Mouse (Mus musculus): ENCODE measurements around the gene Bet1l. TPM values are rescaled to one million over a fixed set of nuclear protein-coding genes. Genes with fewer than 3 reads are reported as not detected.

Gene Bet1l
- polyA plus RNA-seq, 1 experiment from 2014 or later = 47.2 TPM

GRCm38 (mm10) chr7:140855181-140855580 is 2.2 kb downstream of the Bet1l start:
- H3K4me2 ChIP-seq (ENCODE audit: low read length) = peak overlapping the region; percentile 98
- WGBS = 88% methylated on average over 9 of the region's 9 CpGs
- peak overlapping the region; percentile 78 for H3K4me3 ChIP-seq (ENCODE audit: low read depth, low read length)
- no peaks in the 10 kb centered on the region for H3K9me3 ChIP-seq (replicated peaks; ENCODE audit: control insufficient read depth, low read length)
- H3K27ac ChIP-seq (ENCODE audit: low read depth, low read length) = no peak overlapping the region
- H3K27me3 ChIP-seq (replicated peaks; ENCODE audit: control insufficient read depth, insufficient read depth, low read length) = no peaks in the 10 kb centered on the region
- DNase-seq (ENCODE audit: low spot score) (no peak), ATAC-seq (no peak)
- H3K4me1 ChIP-seq (ENCODE audit: control insufficient read depth, insufficient read depth, low read length) = peaks cover 18% of the 10 kb centered on the region
- H3K9ac ChIP-seq (ENCODE audit: low read length) = peak overlapping the region; percentile 96
- peaks cover 54% of the 10 kb centered on the region for H3K36me3 ChIP-seq (ENCODE audit: control insufficient read depth, insufficient read depth, low read length)

- Histone ChIP-seq H3K4me2 (ENCODE audit: low read length) (0 out of 2 replicates have a peak overlapping the region, but pooled peaks have one; percentile 98), H3K9ac (ENCODE audit: low read length) (no peak overlapping the region), H3K36me3 (ENCODE audit: control insufficient read depth, insufficient read depth, low read length) (peaks cover 47% of the 10 kb centered on the region), H3K4me3 (ENCODE audit: low read depth, low read length) (no peak overlapping the region), H3K4me1 (ENCODE audit: control insufficient read depth, insufficient read depth, low read length) (peaks cover 18% of the 10 kb centered on the region), H3K9me3 (replicated peaks; ENCODE audit: control insufficient read depth, low read length) (no peaks in the 10 kb centered on the region), H3K27ac (ENCODE audit: low read depth, low read length) (no peak overlapping the region), H3K27me3 (replicated peaks; ENCODE audit: control insufficient read depth, insufficient read depth, low read length) (no peaks in the 10 kb centered on the region)
- no peak for ATAC-seq
- 92% methylated on average over 18 of the region's 18 CpGs for WGBS
- DNase-seq (ENCODE audit: low spot score) = no peak
These were observed 2.9 kb downstream of the Bet1l start for GRCm38 (mm10) chr7:140854483-140854882.

DNA sequence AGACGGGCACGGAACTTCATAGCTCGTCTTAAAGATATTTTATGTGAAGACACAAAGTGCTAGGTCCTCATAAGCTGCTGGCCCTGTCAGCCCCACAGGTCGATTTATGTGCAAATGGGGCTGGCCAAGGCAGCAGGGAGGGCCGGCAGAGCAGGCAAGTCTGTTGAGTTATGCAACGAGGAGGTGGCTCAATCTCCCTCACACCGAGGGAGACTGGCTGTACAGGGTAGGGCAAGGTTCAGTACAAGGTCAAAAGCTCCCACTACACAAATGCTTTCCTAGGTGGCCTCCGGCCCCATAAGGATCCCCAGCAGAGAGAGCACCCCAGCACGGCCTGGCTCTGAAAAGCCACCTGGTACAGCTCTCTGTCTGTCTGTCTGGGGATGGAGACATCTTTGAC is 4.0 kb downstream of the Bet1l start:
- H3K9ac ChIP-seq (ENCODE audit: low read length) = no peak overlapping the region
- peaks cover 13% of the 10 kb centered on the region for H3K4me1 ChIP-seq (ENCODE audit: control insufficient read depth, insufficient read depth, low read length)
- no peak overlapping the region for H3K4me3 ChIP-seq (ENCODE audit: low read depth, low read length)
- H3K36me3 ChIP-seq (ENCODE audit: control insufficient read depth, insufficient read depth, low read length) = peaks cover 36% of the 10 kb centered on the region
- H3K4me2 ChIP-seq (ENCODE audit: low read length) = no peak overlapping the region
- no peaks in the 10 kb centered on the region for H3K27me3 ChIP-seq (replicated peaks; ENCODE audit: control insufficient read depth, insufficient read depth, low read length)
- H3K27ac ChIP-seq (ENCODE audit: low read depth, low read length) = no peak overlapping the region
- H3K9me3 ChIP-seq (replicated peaks; ENCODE audit: control insufficient read depth, low read length) = no peaks in the 10 kb centered on the region
- no peak for ATAC-seq
- DNase-seq (ENCODE audit: low spot score) = no peak
- 85% methylated on average over 9 of the region's 9 CpGs for WGBS

GRCm38 (mm10) chr7:140851916-140852315 is 5.5 kb downstream of the Bet1l start:
- Histone ChIP-seq H3K27me3 (replicated peaks; ENCODE audit: control insufficient read depth, insufficient read depth, low read length) (no peaks in the 10 kb centered on the region), H3K9me3 (replicated peaks; ENCODE audit: control insufficient read depth, low read length) (no peaks in the 10 kb centered on the region), H3K4me3 (ENCODE audit: low read depth, low read length) (no peak overlapping the region), H3K36me3 (ENCODE audit: control insufficient read depth, insufficient read depth, low read length) (peaks cover 35% of the 10 kb centered on the region), H3K4me2 (ENCODE audit: low read length) (no peak overlapping the region), H3K9ac (ENCODE audit: low read length) (no peak overlapping the region), H3K4me1 (ENCODE audit: control insufficient read depth, insufficient read depth, low read length) (peaks cover 6% of the 10 kb centered on the region), H3K27ac (ENCODE audit: low read depth, low read length) (no peak overlapping the region)
- 96% methylated on average over 4 of the region's 4 CpGs for WGBS
- DNase-seq (ENCODE audit: low spot score) (no peak), ATAC-seq (no peak)

DNA sequence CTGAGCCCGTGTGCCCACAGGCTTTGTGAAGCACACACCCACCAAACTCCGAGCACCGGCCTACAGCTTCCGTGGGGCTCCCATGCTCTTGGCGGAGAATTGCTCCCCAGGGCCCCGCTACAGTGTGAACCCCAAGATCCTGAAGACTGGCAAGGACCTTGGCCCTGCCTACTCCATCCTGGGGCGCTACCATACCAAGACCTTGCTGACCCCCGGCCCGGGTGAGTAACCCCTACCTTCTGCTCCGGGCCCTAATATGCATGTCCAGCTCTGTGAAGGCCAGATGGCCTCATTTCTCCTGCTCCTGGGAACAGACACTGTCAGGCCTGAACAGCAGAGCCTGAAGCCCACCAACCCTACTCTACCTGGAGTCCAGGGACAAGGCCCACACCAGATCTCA is 8.8 kb downstream of the Bet1l start:
- WGBS = 90% methylated on average over 10 of the region's 10 CpGs
- DNase-seq (ENCODE audit: low spot score) (no peak), ATAC-seq (no peak)
- Histone ChIP-seq H3K27ac (ENCODE audit: low read depth, low read length) (no peak overlapping the region), H3K4me3 (ENCODE audit: low read depth, low read length) (no peak overlapping the region), H3K9ac (ENCODE audit: low read length) (no peak overlapping the region), H3K27me3 (replicated peaks; ENCODE audit: control insufficient read depth, insufficient read depth, low read length) (no peaks in the 10 kb centered on the region), H3K4me2 (ENCODE audit: low read length) (no peak overlapping the region), H3K9me3 (replicated peaks; ENCODE audit: control insufficient read depth, low read length) (no peaks in the 10 kb centered on the region), H3K4me1 (ENCODE audit: control insufficient read depth, insufficient read depth, low read length) (no peaks in the 10 kb centered on the region), H3K36me3 (ENCODE audit: control insufficient read depth, insufficient read depth, low read length) (peaks cover 26% of the 10 kb centered on the region)

DNA sequence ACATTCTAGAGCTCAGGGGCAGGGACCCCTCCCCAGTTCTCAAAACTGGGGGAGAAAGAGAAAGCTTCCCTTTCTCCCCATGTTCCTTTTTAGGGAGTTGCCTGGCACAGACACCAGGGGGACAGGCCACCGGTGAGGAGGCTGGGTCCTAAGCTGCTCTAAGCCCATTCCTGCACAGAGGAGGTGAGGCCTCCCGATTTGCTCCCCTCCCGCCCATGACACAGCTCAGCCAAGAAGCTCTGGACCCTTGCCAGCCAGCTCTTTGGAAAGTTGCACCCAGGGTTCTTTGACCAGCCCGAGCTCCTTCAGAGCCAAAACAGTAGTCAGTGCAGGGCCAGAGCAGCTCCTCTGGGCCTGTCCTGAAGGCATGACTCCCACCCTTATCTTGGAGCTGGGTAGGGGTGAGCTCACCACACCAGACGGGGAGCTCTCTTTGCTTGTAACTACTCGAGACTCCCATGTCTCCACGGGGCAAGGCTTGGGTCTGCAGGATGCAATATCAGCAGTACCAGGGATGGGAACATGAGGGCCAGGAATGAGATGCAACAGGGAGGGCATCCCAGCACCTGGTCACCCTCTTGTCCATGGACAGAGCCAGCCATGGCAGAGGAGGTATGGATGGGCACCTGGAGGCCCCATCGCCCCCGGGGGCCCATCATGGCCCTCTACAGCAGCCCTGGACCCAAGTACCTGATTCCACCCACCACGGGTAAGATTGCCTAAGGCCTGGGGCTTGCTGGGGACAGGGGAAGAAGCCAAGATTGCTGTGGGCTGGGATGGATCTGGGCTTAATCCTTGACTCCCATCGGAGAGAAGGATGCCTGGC is 9.4 kb downstream of the Bet1l start, which contains the start of gene Odf3:
Gene Odf3 (plus strand): TSS at position 51 of the 826 bp plus-strand sequence.
- no peaks in the 10 kb centered on the region for H3K9me3 ChIP-seq (replicated peaks; ENCODE audit: control insufficient read depth, low read length)
- H3K27me3 ChIP-seq (replicated peaks; ENCODE audit: control insufficient read depth, insufficient read depth, low read length) = 0 out of 2 replicates have a peak, but pooled peaks cover 3% of the 10 kb centered on the region
- WGBS = 59% methylated on average over 11 of the region's 11 CpGs
- no peak within 1 kb of the TSS for H3K9ac ChIP-seq (ENCODE audit: low read length)
- no peaks in the 10 kb centered on the region for H3K4me1 ChIP-seq (ENCODE audit: control insufficient read depth, insufficient read depth, low read length)
- ATAC-seq = no peak
- DNase-seq (ENCODE audit: low spot score) = peak; percentile 32
- no peak within 1 kb of the TSS for H3K27ac ChIP-seq (ENCODE audit: low read depth, low read length)
- no peak within 1 kb of the TSS for H3K4me2 ChIP-seq (ENCODE audit: low read length)
- H3K4me3 ChIP-seq (ENCODE audit: low read depth, low read length) = no peak within 1 kb of the TSS
- peaks cover 20% of the 10 kb centered on the region for H3K36me3 ChIP-seq (ENCODE audit: control insufficient read depth, insufficient read depth, low read length)

DNA sequence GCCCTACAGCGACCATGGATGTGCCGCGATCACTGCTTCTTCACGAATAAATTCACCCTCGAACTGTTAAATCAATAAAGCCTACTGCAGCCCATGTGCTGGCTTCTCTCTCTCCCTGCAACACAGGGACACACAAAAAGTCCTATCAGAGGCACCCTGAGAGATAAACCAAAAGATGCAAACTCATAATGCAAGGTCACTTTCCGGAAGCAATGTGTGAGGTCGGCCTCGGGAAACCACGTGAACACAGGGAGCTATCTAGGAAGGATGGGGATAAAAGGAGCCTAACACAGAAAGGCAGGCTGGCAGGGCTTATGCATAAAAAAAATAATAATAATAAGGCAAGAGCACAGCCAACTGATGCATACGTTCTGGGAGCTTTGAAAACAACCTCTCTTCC is 10.7 kb downstream of the Bet1l start:
- 80% methylated on average over 10 of the region's 10 CpGs for WGBS
- Histone ChIP-seq H3K9ac (ENCODE audit: low read length) (no peak overlapping the region), H3K27ac (ENCODE audit: low read depth, low read length) (no peak overlapping the region), H3K4me3 (ENCODE audit: low read depth, low read length) (no peak overlapping the region), H3K36me3 (ENCODE audit: control insufficient read depth, insufficient read depth, low read length) (peaks cover 7% of the 10 kb centered on the region), H3K4me1 (ENCODE audit: control insufficient read depth, insufficient read depth, low read length) (no peaks in the 10 kb centered on the region), H3K27me3 (replicated peaks; ENCODE audit: control insufficient read depth, insufficient read depth, low read length) (0 out of 2 replicates have a peak, but pooled peaks cover 4% of the 10 kb centered on the region), H3K9me3 (replicated peaks; ENCODE audit: control insufficient read depth, low read length) (no peaks in the 10 kb centered on the region), H3K4me2 (ENCODE audit: low read length) (no peak overlapping the region)
- no peak for ATAC-seq
- no peak for DNase-seq (ENCODE audit: low spot score)

- no peak overlapping the region for H3K9ac ChIP-seq (ENCODE audit: low read length)
- H3K27me3 ChIP-seq (replicated peaks; ENCODE audit: control insufficient read depth, insufficient read depth, low read length) = 0 out of 2 replicates have a peak, but pooled peaks cover 8% of the 10 kb centered on the region
- no peak for ATAC-seq
- H3K9me3 ChIP-seq (replicated peaks; ENCODE audit: control insufficient read depth, low read length) = no peaks in the 10 kb centered on the region
- H3K27ac ChIP-seq (ENCODE audit: low read depth, low read length) = no peak overlapping the region
- H3K4me2 ChIP-seq (ENCODE audit: low read length) = no peak overlapping the region
- 76% methylated on average over 4 of the region's 4 CpGs for WGBS
- no peak overlapping the region for H3K4me3 ChIP-seq (ENCODE audit: low read depth, low read length)
- H3K4me1 ChIP-seq (ENCODE audit: control insufficient read depth, insufficient read depth, low read length) = no peaks in the 10 kb centered on the region
- no peak for DNase-seq (ENCODE audit: low spot score)
- 0 out of 2 replicates have a peak, but pooled peaks cover under 1% of the 10 kb centered on the region for H3K36me3 ChIP-seq (ENCODE audit: control insufficient read depth, insufficient read depth, low read length)
These were observed 11.7 kb downstream of the Bet1l start for GRCm38 (mm10) chr7:140845683-140846082.

All from forebrain, embryonic 14.5 days (tissue).